Mouse (Mus musculus) cortical plate, adult 2 months (tissue): Measurements from ENCODE around the gene Fbf1. TPM values are rescaled to one million over a fixed set of nuclear protein-coding genes. Genes with fewer than 3 reads are reported as not detected.
A peak's percentile ranks its signal among the peaks of the same experiment; 100 is the strongest.

Experiments
- H3K27ac ChIP-seq: fragments of 200-500 bp; 2 replicates; pipeline ENCODE4 v1.5.1; 2012; ENCODE audit warnings: low read length, control low read depth, inconsistent platforms; ENCODE audit not compliant: insufficient read depth
- H3K4me1 ChIP-seq: fragments of 200-500 bp; 2 replicates; pipeline ENCODE4 v1.6.1; 2011; ENCODE audit warnings: low read length; ENCODE audit not compliant: control insufficient read depth, insufficient read depth
- H3K4me3 ChIP-seq: fragments of 200-500 bp; 2 replicates; pipeline ENCODE4 v1.5.1; 2011; ENCODE audit warnings: mild to moderate bottlenecking, low read length, control low read depth; ENCODE audit not compliant: insufficient read depth
- CTCF ChIP-seq: fragments of 200-500 bp; IDR thresholded peaks from 2 replicates; pipeline ENCODE4 v1.5.1; 2011; ENCODE audit warnings: mild to moderate bottlenecking, control low read depth, low read length; ENCODE audit not compliant: insufficient read depth; ENCODE audit errors: extremely low read depth
- POLR2A ChIP-seq: fragments of 200-500 bp; IDR thresholded peaks from 2 replicates; pipeline ENCODE4 v1.6.1; 2011; ENCODE audit warnings: mild to moderate bottlenecking, low read length, control low read depth; ENCODE audit not compliant: insufficient read depth; ENCODE audit errors: extremely low read depth
- polyA plus RNA-seq: library from polyadenylated mRNA; depleted of rRNA; stranded (reverse); fragments of >200 nt; gene quantifications from 2 replicates; pipeline ENCODE4 v1.2.3, GENCODE M21; 2012

Fbf1 gene
- polyA plus RNA-seq, 1 experiment, result 103 TPM

GRCm38 (mm10) chr11:116187226-116187930, 19.4 kb upstream of the Fbf1 start:
- peak overlapping the region; percentile 33; the same call in 1 of the 2 replicates for H3K27ac ChIP-seq
- TF ChIP-seq POLR2A (no peak), CTCF (no peak)
- H3K4me1 ChIP-seq, result peaks cover 4% of the 10 kb centered on the region; the same call in 1 of the 2 replicates
- no peak overlapping the region for H3K4me3 ChIP-seq

DNA sequence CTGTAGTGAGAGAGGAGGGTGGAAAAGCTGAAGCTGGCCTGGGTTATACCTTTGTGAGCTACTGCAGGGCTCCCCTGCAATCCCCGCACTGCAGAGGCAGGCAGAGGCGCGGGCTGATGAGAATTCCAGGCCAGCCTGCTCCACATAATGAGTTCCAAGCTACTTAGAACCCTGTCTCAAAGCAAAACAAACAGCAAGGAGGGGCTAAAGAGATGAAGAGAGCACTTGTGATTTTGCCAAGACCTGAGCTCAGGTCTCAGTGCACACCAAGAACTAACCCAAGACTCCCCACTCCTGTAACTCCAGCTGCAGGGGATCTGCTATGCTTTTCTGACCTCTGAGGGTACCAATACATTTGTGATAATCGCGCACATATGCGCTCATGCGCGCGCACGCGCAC, 18.4 kb upstream of the Fbf1 start:
- Histone ChIP-seq H3K4me1 (peaks cover 4% of the 10 kb centered on the region; the same call in 1 of the 2 replicates), H3K27ac (no peak overlapping the region), H3K4me3 (no peak overlapping the region)
- TF ChIP-seq POLR2A (no peak), CTCF (no peak)

DNA sequence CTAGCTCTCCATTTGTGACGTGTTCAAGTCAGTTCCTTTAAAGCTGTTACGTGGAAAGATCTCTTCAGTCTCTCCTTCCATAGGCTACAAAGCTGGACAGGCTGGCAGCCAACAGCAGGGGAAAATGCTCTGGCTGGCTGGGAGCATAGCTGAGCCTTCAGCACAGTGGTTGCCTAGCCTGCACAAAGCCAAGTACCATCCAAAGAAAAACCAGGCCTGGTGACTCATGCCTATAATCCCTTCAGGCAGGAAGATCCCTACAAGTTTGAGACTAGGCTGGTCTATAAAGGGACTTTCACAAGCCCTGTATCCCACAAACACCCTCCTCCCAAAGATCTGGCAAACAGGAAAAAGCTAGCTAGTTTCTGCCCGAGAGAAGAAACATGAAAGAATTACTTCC, 17.9 kb upstream of the Fbf1 start:
- no peak overlapping the region for H3K4me3 ChIP-seq
- H3K4me1 ChIP-seq, result peaks cover 4% of the 10 kb centered on the region; the same call in 1 of the 2 replicates
- no peak for TF ChIP-seq CTCF
- no peak for TF ChIP-seq POLR2A
- no peak overlapping the region for H3K27ac ChIP-seq

- H3K4me1 ChIP-seq, result no peaks in the 10 kb centered on the region
- no peak overlapping the region for H3K4me3 ChIP-seq
- no peak for TF ChIP-seq CTCF
- no peak overlapping the region for H3K27ac ChIP-seq
These were observed 10.6 kb upstream of the Fbf1 start for GRCm38 (mm10) chr11:116178411-116179121.

DNA sequence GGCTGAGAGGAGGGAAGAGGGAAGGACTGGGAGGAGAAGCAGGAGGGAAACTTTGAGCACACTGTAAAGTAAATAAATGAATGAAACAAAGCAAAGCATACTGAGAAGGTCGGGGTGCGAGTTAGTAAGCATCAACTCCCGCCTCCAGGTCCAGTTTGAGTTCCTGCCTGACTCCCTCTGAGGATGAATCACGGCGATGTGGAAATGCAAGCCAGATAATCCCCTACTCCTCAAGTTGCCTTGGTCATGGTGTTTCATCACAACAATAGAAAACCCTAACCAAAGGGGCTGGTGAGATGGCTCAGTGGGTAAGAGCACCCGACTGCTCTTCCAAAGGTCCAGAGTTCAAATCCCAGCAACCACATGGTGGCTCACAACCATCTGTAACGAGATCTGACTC, 8.0 kb upstream of the Fbf1 start:
- no peak for TF ChIP-seq CTCF
- no peak for TF ChIP-seq POLR2A
- Histone ChIP-seq H3K4me1 (no peaks in the 10 kb centered on the region), H3K27ac (no peak overlapping the region), H3K4me3 (no peak overlapping the region)

DNA sequence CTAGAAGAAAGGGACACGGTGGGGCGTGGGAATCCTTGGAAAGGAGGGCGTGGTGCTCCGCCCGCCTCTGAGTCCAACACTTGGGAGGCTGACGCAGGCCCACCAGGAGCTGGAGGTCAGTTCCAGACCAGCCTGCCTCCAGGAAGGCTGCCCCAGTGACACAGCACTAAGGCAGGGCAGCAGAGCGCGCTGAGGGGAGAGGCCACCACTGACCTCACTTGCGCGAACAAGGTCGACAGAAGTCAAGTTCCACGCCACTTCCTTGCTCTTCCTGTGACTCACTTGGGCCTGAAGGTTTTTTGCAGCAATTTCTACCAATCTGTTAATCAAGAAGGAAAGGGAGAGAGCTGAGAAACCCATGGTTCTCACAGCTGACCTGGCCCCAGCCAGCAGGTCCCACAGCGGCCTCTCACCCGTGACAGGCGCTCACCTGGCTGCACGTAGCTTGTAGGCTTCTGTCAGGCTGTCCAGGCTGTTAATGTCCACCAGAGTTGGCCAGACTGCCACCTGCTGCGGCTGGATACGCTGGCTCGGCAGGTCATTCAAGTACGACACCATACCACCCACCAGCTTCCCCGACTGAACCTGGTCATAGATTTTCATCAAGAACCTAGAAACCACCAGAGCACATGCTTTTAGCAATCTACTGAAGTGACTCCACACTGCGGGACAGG, 6.9 kb upstream of the Fbf1 start:
- Histone ChIP-seq H3K4me3 (no peak overlapping the region), H3K27ac (no peak overlapping the region), H3K4me1 (no peaks in the 10 kb centered on the region)
- TF ChIP-seq POLR2A (no peak), CTCF (no peak)

GRCm38 (mm10) chr11:116171959-116172358, 4.0 kb upstream of the Fbf1 start:
- no peak overlapping the region for H3K27ac ChIP-seq
- no peak overlapping the region for H3K4me3 ChIP-seq
- TF ChIP-seq CTCF (no peak), POLR2A (no peak)
- no peaks in the 10 kb centered on the region; the same call in 1 of the 2 replicates for H3K4me1 ChIP-seq

GRCm38 (mm10) chr11:116170003-116170800, 2.2 kb upstream of the Fbf1 start:
- Histone ChIP-seq H3K4me1 (no peaks in the 10 kb centered on the region; the same call in 1 of the 2 replicates), H3K4me3 (no peak overlapping the region), H3K27ac (no peak overlapping the region)
- TF ChIP-seq CTCF (no peak), POLR2A (no peak)

GRCm38 (mm10) chr11:116169214-116169613, 1.2 kb upstream of the Fbf1 start:
- no peaks in the 10 kb centered on the region; the same call in 1 of the 2 replicates for H3K4me1 ChIP-seq
- H3K27ac ChIP-seq, result no peak overlapping the region
- TF ChIP-seq POLR2A (no peak), CTCF (no peak)
- H3K4me3 ChIP-seq, result no peak overlapping the region
